Mouse (Mus musculus): Measurements from ENCODE around the gene Foxp4.

Gene Foxp4

DNA sequence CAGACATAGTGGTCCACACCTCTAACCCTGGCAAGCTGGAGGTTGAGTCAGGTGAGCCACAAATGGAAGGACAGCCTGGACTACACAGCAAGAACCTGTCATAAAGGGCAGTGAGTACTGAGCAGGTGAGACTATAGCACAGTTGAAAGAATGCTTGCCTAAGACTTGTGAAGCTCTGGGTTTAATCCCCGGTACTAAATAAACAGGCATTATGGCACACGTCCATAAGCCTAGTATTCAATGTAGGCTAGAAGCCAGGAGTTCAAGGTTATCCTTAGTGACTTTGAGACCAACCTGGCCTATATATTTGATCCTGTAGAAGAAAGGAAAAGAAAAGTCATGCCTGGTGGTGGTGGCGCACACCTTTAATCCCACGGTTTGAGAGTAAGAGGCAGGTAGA, 12.1 kb upstream of the Foxp4 start:
- DNase-seq (ENCODE audit: low read depth, low spot score): no peak

DNA sequence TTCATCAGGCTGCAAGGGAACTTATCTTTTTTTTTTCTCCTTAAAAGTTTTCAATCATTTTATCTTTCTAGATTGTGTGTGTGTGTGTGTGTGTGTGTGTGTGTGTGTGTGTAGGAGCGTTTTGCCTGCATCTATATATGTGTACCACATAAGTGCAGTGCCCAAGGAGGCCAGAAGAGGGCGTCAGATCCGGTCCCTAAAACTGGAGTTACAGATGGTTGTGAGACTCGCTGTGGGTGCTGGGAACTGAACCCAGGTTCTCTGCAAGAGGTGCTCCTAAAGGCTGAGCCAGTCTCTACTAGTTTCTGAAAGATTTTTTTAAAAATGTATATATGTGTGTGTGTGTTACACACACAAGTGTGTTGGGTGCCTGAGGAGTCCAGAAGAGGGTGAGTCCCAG, 5.0 kb upstream of the Foxp4 start:
- DNase-seq (ENCODE audit: low read depth, low spot score): no peak

DNA sequence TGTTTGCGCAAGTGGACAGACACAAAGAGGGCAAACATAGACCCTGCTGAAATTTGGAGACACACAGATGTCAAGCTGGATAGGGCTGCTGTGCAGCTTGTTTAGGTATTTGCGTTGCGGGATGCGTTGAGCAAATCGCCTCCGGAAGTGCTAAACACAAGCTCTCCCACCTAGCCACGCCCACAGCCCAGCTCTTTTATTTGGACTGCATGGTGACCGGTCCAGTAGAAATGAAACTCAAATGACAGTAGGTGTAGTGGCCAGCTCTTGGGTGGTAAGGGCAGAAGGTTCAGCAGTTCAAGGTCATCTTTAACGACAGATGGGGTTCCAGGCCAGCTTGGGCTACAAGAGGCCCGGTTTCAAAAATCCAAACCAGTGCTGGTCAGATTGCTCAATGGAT, 1.5 kb upstream of the Foxp4 start:
- DNase-seq (ENCODE audit: low read depth, low spot score): no peak

DNA sequence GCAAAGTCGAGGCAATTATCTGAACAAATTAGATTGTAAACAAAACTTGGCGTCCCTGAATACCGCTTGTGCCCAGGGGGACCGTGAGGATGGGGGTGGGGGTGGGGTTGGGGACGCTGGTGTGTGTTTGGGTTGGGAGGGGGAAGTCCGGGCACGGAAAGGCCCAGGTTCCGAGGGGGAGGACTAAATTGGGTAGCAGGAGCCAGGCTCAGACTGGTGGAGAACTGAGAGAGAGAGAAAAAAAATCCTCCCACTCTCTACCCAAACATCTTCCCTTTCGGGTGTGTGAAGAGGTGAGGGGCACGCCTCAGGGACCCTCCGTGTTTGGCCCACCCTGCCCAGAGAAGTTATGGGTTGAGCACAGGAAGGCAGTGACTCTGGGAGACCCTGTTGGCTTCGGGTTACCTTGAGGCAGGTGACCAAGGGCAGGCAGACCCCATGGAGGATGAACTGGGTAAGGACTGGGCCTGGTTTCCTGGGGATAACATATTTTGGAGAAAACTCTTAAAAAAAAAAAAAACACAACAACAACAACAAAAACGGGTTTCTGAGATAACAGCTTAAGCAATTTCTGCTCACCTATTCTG, 988 bp upstream of the Foxp4 start:
- DNase-seq (ENCODE audit: low read depth, low spot score): peak; percentile 68

DNA sequence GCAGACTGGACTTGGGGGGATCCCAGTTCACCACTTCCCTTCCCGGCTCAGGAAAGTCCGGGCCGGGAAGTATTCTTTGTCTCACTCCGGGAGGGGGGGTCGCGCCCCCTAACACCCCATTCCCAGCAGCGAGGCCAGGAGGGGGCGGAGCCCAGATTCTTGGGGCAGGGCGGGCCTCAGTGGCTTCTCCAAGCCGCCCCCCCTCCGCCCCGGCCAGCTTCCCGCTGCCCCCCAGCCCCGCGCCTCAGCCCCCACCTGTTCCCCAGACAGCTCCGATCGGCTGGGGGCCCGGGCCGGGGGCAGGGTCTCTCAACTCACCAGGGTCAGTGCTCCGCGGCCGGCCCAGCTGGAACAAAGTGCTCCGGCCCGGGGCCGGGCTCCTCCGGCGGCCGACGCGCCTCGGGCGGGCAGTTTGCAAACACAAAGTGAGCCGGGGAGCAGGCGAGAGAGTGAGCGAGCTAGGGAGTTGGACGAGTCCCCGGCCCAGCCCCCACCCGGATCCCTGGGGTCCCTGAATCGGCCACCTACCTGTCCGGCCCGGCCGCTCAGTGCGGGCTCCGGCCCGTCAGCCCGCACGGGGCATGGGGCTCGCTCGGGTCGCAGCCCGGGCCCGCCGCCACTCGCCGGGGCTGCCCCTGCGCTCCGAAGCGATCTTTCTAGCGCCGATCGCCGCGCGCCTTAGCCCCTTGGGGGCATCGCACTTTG, 615 bp downstream of the Foxp4 start:
- peak; percentile 53 for DNase-seq (ENCODE audit: low read depth, low spot score)

DNA sequence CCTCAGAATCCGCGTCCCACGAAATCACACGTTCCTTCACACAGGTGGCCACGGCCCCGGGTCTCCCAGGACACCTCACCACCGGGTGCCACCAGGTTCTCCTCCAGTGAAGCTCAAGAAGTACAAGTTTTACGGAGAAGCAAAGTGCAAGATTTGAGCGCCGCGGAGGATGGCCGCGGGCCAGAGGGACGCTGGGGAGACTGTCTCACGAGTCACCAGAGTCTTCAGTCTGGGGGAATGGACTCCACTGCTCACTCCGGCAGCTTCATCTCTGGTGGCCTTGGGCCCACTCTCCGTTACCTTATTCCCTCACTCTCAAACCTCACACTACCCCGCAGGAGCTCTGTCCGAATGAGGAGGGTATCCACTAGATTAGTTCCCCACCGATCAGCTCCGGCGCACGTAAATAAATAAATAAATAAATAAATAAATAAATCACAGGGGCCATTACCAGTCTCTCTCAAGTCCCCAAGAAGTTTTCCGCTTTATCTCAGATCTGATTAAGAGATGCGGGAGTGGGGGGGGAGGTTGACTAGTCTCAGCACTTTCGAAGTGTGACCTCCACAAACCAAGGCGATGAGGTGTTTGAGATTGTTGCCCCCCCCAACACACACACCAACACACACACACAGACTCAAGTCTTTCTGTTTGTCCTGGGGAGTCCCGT, 1.3 kb downstream of the Foxp4 start:
- DNase-seq (ENCODE audit: low read depth, low spot score): peak; percentile 63

DNA sequence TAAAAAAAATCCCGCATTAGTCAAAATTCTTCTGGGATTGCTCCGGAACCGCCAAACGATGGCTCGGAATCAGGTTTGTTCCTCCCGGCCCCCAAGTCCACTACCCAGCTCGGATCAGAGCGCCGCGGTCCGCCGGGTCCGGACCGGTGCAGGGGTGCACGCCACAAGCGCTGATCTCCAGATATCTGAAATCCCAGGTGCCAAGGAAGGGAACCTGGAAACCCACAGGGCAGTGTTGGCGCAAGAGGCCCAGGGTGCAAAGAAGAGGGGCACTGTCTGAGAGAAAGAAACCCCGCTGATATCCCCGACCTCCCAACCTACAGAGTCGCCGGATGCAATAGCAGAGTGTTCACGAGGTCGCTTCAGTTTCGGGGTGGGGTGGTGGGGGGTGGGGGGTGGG, 1.9 kb downstream of the Foxp4 start:
- no peak for DNase-seq (ENCODE audit: low read depth, low spot score)

DNA sequence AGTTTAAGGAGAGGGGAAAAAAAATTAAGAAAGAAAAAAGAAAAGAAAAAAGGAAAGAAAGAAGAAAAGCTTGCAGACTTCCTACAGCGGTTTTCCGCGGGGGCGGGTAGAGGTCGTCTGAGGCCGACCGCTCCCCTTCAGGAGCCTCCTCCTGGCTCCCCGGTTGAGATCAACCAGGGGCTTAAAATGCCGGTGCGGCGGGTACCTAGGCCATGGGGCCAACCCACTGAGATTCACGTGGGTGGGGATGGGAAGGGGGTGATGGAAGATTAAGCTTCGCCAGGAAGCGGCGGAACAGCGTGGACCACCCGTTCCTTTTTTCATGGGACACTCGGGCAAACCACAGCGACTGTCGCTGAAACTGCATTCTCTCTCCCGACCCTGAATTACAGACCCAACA, 2.3 kb downstream of the Foxp4 start:
- peak; percentile 47 for DNase-seq (ENCODE audit: low read depth, low spot score)

DNA sequence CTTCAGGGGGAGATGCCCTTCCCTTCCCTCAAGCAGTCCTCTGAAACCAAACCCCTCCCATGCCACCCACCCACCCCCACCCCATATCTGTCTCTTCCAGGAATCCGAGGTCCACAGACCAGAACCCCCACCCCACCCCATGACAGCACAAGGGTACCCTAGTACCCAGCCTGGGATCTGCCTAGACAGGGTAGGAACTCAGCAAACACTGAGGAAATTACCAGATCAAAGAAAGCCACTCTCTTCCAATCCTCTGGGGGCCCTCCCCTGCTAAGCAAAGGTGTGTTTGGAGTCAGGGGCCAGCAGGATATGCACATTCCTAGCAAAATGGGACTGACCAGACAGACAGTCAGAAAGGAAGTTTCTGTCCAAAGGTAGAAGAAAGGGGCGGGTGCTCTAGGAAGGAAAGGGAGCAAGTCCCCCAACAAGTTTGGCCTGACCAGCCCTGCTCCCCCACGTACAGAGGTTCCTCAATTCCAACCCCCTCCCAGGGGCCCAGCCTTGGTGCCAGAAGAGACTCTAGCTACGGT, 3.2 kb downstream of the Foxp4 start:
- DNase-seq (ENCODE audit: low read depth, low spot score): no peak

DNA sequence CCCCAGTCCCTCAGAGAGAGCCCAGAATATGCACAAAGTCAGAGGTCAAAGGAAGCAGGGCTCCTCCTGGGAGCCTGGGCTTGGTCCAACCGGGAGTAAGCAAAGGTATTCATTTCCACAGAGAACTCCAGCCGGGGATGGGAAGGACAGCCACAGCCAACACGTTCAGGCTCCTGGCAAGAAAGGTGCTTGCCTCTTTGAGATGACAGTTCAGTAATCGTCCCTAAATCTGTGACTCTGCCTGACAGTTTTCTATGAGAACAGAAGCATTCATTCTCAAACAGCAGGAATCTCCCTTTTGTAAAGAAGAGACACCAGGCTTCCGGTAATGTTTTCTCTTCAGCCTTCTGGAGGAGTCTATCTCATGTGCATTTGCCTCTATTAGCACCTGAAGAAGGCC, 4.6 kb downstream of the Foxp4 start:
- DNase-seq (ENCODE audit: low read depth, low spot score): no peak

DNA sequence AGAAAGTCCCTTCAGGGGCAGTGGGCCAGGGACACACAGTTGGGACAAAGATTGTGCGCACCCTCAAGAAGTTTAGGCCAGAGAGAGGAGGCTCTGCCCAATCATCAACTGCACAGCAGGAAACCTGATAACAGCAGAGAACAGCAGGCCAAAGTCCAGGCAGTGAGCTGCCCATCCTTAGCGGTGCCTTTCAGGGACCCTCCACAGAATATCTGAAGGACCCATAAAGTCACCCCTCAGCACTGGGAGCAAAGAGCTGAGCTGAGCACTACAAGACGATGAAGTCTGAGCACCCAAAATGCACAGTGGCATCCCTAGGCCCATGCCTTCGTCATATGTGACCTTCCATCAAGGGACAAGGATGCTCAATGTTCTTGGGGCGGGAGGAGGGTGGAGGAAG, 6.5 kb downstream of the Foxp4 start:
- no peak for DNase-seq (ENCODE audit: low read depth, low spot score)

DNA sequence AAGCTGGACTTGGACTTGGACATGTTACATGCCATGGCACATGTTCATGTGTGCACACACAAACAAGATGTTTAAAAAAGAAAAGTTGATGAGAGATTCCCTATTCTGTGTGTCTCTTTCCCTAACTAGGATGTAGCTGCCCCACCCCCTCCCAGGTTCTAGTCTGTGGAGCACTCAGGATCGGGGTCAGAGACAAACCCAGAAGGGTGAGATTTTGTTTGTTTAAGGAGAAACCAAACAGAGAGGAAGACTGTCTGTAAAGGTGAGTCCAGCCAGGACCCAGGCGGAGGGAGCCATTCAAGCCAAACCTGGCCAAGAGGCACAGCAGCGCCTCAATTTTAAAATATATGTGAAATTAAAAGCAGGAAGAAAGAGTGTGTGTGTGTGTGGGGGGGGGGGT, 7.2 kb downstream of the Foxp4 start:
- DNase-seq (ENCODE audit: low read depth, low spot score): no peak

DNA sequence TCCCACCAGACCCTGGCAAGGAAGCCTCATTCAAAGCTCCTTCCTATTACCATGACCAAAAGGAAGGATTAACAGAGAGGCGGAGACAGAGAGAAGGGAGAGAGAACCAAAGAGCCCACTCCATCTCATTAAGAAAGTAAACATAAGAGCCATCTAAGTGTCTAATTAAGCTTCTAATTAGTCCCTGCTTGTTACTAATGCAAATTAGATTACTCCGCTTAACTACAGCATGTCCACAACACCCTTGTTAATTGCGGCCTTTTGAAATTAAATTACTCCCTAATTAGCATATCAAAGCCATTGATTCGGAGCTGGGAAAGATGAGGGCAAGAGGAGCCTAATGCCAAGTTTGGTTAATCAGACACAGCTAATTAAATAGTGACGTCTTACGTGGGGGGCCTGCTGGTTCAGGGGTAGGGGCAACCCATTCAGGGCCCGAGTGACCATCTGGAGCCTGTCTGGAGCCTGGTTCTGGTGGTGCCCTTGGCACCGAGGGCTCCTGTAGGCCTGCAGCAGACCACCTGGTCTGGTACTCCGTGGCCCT, 9.7 kb downstream of the Foxp4 start:
- DNase-seq (ENCODE audit: low read depth, low spot score): no peak

DNA sequence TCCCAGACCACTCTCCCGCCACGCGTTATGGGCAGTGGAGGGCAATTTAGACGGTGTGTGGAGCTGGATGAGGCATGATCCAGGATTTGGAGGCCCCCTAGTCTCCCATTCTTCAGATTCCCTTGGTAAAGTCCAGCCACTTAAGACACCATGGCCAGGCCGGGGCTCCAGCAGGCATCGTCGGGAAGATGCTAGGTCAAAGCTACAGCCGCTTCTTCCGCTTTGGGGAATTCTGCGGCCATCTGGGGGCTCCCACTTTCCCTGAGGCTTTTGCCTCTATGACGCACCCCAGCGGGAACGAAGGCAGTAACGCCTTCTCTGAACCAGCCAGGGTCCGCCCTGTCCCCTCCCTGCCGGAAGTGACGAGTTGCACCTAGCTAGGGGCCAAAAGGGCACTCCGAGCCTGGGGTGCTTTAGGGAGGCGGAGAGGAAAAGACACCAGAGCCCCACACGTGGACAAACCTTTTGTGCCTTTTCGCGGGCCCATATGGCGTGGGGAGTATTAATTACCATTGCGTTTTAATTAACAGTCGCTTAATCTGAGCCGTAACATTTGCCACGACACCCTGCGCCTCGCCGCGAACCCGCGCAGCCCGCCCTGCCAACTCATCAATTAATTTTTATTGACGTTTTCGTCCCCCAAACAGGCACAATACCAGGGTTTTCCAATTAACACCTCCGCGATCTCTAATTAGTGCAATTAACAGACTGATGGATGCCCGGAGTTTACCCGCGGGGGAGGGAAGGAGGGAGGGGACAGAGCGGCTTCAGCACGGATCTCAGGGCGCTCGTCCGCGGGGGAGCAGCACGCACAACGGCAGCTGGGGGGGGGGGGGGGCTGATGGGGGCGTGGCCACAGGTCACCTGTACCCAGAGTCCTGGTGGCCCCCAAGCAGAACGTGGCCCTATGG, 15.1 kb downstream of the Foxp4 start:
- DNase-seq (ENCODE audit: low read depth, low spot score): peak; percentile 81

DNA sequence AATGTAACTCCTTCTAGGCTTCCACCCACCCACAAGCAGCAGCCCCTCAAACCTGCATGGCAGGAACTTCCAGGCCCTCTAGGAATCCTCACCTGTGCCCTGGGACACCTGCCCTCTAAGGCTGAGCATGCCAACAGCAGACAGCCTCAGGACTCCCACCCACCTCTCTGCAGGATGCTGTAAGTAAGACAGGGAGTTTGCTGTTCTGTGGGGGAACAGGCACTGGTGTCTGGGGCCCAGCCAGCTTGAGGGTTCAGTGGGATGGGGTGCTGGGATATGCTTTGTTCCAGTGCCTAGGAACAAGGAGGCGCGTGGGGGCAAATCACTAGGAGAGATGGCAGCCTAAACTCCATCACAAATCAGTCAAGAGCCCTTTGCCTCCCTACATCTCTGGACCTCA, 16.4 kb downstream of the Foxp4 start:
- no peak for DNase-seq (ENCODE audit: low read depth, low spot score)

DNA sequence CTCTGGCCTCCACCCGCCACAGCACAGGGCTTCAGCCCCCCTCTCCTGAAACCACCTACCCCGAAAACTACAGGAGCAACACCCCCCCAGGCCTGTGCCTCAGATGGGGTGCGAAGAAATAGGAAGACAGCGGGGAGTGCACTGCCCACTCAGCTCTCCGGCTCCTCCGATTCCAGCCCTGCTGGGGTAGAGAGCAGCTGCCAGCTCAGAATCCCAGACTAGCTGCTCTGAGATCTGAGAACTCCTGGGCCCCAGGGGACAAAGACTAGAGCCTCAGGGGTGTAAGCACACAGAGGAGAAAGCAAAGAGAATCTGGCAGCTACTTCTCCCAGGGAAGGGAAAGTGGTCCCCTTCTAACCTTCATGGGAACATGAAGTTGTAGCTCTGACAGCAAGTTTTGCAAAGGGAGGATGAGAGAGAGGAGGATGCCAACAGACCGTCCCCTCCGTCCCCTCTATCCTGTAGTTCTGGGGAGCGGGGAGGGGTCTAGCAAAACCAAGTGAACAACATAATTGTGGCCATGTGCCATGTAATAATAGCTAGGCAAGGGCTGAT, 17.0 kb downstream of the Foxp4 start:
- DNase-seq (ENCODE audit: low read depth, low spot score): no peak

DNA sequence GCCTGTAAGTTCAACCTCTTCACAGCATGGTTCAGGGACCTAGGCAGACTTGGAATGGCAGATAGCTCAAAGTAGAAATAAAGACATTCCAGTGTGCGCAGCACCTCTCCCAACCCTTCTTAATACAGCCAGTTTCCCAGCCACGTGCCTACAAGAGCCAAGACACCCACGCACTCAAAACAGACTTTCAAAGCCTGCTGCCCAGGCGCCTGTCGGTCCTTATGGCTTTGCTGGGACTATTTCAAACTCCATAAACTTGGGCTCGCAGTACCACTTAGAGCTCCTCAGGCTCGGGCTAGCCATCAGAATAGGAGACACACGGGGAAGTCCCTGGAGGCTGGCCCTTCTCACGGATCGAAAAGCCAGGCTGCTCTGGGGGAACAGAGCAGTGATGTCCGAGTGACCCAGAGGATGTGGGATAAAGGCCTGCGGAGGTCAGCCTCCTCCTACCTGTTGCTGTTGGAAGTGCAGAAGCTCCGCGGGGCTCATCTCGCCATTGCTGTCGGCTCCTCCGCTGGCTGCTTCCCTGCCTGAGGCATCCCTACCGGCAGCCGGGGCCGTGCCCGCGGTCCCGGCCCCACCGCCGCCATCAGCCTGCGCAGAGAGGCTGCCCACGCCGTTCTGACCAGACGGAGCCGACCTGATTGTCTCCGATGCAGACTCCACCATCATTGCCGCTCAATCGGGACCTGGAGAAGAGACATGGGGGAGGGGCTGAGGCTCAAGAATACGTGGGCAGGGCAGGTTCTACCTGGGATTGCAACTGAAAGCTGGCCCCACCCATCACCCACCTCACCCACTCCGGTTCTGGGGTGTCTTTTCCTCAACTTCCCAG, 20.4 kb downstream of the Foxp4 start:
- no peak for DNase-seq (ENCODE audit: low read depth, low spot score)

DNA sequence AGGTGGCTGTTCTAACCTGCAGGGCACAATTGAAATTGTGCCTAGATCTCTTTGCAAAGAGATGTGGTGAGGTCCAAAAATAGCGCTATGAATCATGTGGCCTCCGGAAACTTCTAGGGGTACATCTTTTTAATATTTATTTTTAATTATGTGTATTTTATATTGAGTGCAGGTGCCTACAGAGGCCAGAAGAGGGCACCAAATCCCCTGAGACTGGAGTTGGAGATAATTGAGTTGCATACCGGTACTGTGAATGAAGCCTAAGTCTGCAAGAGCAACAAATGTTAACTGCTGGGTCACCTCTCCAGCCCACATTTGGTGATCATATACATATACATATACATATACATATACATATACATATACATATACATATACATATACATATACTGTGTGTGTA, 22.7 kb downstream of the Foxp4 start:
- DNase-seq (ENCODE audit: low read depth, low spot score): peak; percentile 72

DNA sequence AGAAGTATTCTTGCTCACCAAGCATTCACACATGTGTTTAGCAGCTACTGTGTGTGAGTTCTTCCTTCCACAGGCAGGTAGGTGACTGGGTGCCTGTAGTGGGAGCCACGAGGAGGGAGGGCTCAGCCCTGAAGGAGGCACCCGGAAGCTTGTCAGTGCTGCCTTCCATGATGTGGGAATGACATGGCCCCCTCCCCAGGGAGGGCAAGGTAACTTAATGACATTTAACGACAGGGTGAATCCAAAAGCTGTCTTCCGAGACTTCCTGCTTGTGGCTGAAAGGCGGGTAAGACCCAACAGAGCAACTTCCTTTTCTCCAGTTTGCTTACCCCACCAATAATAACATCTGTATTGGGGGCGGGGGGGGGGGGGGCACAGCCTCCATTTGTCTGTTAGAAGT, 23.7 kb downstream of the Foxp4 start:
- DNase-seq (ENCODE audit: low read depth, low spot score): no peak

DNA sequence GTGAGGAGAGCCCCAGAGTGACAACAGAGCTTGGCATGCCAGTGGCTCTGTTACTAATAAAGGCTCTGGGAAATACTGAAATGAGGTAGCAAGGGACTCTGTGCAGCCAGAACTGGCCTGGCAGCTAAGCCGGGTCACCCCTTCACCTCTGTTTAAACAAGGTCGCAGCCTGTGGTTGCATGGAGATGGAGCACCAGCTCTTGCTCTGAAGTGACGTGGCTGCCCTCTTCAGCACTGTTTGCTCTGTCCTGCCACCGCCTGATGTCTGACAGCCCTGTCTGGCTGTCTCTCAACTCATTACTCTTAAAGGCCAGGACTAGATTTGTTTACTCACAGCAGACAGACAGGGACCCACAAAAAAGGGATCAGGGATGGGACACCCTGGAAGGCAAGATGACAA, 25.3 kb downstream of the Foxp4 start:
- DNase-seq (ENCODE audit: low read depth, low spot score): no peak
